Mouse (Mus musculus) C2C12 (cell line): ENCODE data around the gene Zc3hav1.

Source experiments
- CTCF ChIP-seq: IDR thresholded peaks from one replicate; pipeline ENCODE4 v1.5.1; 2011; ENCODE audit not compliant: control insufficient read depth, insufficient read depth, insufficient read length
- MAX ChIP-seq: IDR thresholded peaks from one replicate; pipeline ENCODE4 v1.6.1; 2011; ENCODE audit warnings: mild to moderate bottlenecking, control low read depth
- USF1 ChIP-seq: IDR thresholded peaks from one replicate; pipeline ENCODE4 v1.6.1; 2011; ENCODE audit warnings: low read depth, mild to moderate bottlenecking, control low read depth, moderate library complexity

DNA sequence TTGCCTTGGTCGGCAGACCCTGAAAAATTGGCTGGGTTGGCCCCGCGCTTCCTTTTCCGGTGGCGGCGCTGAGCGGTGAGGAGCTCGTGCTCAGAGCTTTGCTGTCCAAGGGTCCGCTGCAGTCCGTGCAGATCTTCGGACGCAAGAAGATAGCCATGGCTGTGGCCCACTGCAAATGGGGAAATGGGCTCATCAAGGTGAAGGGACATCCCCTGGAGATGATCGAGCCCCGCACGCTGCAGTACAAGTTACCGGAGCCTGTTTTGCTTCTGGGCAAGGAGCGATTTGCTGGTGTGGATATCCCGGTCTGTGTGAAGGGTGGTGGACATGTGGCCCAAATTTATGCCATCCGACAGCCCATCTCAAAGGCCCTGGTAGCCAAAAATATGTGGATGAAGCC is 70.0 kb downstream of the Zc3hav1 start:
- no peak for TF ChIP-seq CTCF
- TF ChIP-seq USF1 = no peak
- TF ChIP-seq MAX = no peak
